Mouse (Mus musculus): ENCODE measurements around the gene Syt11.
"Not testable (repeated sequence)": the region's sequence is repeated elsewhere in the genome, so short reads cannot be mapped to it uniquely, and the experiment has no call there.

The Syt11 gene

DNA sequence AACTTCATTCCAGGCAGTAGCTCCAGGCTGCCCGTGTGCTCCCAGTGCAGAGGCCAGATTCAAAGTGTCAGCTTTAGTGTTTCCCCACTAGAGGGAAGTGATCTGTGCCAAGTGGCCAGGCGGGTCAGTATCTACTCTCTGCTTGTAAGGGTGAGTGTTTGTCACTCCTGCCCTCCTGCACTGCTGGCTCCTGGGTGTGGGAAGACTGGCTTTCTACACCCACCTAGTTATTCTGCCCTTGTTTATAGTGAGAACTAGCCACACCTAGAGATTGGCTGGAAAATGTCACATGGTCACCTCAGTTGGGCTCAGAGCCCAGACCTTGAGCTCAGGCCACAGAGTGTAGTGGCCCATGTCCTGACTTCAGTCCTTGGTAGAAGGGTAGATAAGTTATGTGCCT is 55.9 kb downstream of the Syt11 start:
- no peak for DNase-seq

GRCm38 (mm10) chr3:88717831-88718230 is 57.1 kb downstream of the Syt11 start:
- no peak for DNase-seq

GRCm38 (mm10) chr3:88717198-88717798 is 57.7 kb downstream of the Syt11 start:
- DNase-seq = no peak

- DNase-seq = peak; percentile 77
Observed at GRCm38 (mm10) chr3:88716399-88717197, 58.4 kb downstream of the Syt11 start, which contains the start of gene Rit1. Gene Rit1, plus strand, starts transcription at chr3:88716838.

DNA sequence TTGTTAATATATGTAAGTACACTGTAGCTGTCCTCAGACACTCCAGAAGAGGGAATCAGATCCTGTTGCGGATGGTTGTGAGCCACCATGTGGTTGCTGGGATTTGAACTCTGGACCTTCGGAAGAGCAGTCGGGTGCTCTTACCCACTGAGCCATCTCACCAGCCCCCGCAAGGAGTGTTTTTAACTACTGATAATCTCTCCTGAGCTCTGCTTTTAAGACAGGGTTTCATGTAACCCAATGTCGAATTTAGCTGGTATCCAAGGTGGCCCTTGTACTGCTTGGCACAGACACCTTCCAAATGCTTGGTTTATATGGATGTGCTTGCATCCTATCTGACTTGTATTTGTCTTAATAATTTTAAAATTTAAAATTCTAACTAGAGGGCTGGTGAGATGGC is 59.2 kb downstream of the Syt11 start:
- DNase-seq = not testable (repeated sequence)

- DNase-seq = no peak
Observed at GRCm38 (mm10) chr3:88714725-88715124, 60.2 kb downstream of the Syt11 start.

- no peak for DNase-seq
Observed at GRCm38 (mm10) chr3:88713709-88714108, 61.3 kb downstream of the Syt11 start.

GRCm38 (mm10) chr3:88701222-88701621 is 73.7 kb downstream of the Syt11 start:
- DNase-seq = no peak

- no peak for DNase-seq
Observed at GRCm38 (mm10) chr3:88700247-88700646, 74.7 kb downstream of the Syt11 start.

- no peak for DNase-seq
Observed at GRCm38 (mm10) chr3:88698834-88699233, 76.1 kb downstream of the Syt11 start.

GRCm38 (mm10) chr3:88698051-88698450 is 76.9 kb downstream of the Syt11 start:
- DNase-seq = no peak

DNA sequence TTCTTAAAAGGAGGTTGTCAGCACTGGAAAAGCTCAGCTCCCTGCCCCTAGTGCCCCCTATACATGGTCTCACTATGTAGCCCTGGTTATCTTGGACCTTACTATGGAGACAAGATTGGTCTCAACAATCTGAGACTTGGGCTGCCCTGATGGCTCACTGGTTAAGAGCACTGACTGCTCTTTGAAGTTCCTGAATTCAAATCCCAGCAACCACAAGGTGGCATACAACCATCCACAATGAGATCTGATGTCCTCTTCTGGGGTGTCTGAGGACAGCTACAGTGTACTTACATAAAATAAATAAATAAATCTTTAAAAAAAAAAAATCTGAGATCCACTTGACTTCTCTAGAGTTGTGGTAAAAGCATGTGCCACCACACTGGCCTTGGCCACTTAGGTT is 79.4 kb downstream of the Syt11 start:
- no peak for DNase-seq
